Mouse (Mus musculus) adrenal gland, postnatal 36 days (tissue): Measurements from ENCODE around the gene Zfp512b. TPM values are rescaled to one million over a fixed set of nuclear protein-coding genes. Genes with fewer than 3 reads are reported as not detected.

Source experiments
- DNase-seq, 2 experiments: peaks; one replicate each; pipeline ENCODE4 v3.0.0; 2021; ENCODE audit warnings: mixed read lengths in 1 of 2
- long read RNA-seq, 2 experiments: library from polyadenylated mRNA; stranded (forward); transcript quantifications; one replicate each; pipeline ENCODE4 v2.0.0; 2021; ENCODE audit warnings: borderline sequencing depth in 2 of 2
- total RNA-seq, 2 experiments: library from RNA; stranded (reverse); gene quantifications; 2 replicates each; pipeline ENCODE4 v1.2.3; 2021

Zfp512b gene
- 10 to 100 TPM; 43.1 to 61.3 TPM for total RNA-seq
- long read RNA-seq, experiment 1, partial matches to known transcripts, result 1 of 4 reads
- long read RNA-seq, experiment 1, other reads (novel, unspliced or antisense), result 3 of 4 reads
- long read RNA-seq, experiment 2, partial matches to known transcripts, result 1 of 3 reads
- long read RNA-seq, experiment 2, other reads (novel, unspliced or antisense), result 2 of 3 reads

DNA sequence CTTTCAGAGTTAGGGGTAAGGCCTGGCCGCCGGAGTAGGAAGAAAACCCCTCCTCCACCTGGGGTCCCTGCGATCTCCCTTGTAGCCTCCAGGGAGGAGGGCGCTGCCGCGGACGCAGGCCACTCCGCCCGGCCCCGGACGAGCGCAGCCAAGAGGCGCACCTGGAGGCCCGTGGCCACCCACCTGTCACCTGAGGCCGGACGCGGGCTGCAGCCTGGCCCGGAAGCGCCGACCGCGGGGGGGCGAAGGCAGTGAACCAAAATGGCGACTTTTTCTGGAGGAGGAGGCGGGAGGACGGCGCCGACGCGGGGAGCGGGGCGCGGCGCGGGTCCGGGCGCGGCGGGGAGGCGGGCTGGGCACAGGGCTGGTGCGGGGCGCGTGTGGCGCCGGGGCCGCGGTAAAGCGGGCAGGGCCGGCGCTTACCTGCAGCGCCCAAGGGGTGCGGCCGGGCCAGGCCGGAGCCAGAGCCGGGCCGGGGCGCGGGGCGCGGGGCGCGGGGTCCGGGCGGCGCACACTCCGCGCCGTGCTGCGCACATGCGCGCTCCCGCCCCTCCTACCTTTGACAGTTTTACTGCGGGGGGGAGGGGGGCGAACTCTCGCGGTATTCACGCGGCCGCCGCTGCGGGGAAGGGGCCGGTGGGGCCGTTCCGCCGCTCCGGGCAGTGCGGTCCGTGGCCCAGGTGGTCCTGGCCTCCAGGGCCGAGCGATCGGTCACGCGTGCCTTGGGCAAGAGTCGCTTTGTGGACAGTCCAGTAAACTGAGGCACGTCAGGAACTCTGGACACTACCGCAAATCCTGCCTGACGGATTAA is at the start of gene Zfp512b:
Gene Zfp512b, minus strand, starts transcription at position 573 of the 811 bp plus-strand sequence.
- DNase-seq, result peak; percentile 74 to 86

DNA sequence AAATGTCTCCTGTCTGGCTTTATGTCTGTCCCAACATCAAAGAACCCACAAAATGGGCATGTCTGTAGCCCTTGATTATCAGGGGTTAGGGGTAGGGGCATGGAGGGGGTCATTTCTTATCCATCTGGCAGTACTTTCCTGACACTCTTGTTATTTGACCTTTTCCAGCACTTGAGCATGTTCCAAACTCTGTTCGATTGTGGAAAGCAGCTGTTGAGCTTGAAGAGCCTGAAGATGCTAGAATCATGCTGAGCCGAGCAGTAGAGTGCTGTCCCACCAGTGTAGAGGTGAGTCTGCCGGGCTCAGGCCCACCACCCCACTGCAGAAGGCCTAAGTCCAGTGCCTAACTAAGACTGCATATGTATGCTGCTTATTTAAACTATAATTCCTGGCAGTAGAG is 43.3 kb upstream of the Zfp512b start:
- no peak for DNase-seq

DNA sequence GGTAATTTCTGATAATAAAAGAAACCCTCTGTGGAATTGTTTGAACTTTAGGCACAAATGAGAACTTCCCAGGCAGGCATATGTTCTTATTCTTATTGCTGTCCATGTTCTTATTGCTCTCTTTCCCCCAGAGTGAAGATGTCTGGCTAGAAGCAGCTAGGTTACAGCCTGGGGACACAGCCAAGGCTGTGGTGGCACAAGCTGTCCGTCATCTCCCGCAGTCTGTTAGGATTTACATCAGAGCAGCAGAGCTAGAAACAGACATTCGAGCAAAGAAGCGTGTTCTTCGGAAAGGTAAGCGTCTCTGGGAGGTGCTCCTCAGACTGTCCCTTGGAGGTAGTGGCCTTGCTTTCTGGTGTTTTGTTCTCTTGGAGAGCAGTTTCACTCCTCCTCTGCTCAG is 40.0 kb upstream of the Zfp512b start:
- no peak for DNase-seq

DNA sequence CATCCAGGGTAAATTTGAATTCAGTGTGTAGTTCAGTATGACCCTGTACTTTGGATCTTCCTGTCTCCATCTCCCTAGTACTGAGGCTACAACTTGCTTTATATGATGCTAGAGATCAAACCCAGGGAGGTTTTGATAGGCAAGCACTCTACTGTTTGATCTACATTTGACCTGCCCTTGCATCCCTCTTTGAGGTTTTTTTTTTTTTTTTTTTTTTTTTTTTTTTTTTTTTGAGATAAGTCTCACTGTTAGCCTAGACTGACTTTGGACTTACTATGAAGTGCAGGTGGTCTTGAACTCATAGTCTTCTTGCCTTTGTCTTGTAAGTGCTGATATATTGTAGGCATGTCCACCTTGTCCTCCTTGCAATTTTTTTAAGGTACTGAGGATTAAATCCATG is 35.9 kb upstream of the Zfp512b start:
- no peak for DNase-seq

DNA sequence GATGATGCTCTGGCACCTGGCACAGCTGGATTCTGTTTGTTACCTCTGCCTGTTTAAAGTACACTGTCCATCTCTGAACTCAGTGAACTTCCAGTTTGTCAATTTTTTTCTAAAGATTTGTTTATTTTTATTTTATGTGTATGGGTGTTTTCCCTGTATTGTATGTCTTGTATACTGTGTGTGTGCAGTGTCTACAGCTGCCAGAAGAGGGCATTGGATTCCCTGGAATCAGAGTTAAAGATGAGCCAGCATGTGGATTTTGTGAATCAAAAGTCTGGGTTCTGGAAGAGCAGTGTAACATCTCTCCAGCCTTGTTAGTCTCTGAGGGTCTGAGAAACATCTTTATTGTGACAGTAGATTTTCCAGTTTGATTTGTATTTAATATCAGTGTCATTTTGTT is 30.8 kb upstream of the Zfp512b start:
- peak in 1 of 2 experiments; percentile 48 for DNase-seq

DNA sequence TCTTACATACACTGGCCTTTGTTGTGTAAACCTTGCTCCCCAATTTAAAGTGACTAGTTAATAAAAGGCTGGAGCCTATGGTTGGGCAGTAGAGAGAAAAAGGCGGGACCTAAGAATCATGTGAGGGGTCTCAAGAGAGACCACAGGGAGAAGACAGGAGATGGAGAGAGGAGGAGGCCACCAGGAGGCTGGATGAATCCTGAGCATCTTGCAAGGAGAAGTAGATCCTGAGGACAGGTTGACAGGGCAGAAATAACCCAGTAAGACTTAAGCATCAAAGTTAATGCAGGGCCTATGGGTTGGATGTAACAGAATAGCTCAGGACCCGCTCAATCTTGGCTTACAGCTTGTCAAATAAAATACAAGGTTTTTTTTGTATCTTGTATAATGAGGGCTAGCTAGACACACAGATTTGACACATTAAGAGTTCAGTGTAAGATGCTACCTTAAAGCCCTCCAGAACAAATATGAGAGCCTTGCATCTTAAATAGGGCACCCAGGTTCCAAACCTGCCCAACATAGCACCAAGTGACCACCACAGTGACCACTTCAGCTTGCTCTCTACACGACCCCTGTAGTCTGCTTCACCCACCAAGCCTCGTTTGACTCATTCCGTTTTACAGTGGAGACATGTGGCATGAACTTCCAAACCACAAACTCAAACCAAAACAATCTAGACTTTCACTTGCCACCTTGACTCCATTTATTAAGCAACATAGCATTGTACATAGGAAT is 26.3 kb upstream of the Zfp512b start:
- DNase-seq, result no peak

DNA sequence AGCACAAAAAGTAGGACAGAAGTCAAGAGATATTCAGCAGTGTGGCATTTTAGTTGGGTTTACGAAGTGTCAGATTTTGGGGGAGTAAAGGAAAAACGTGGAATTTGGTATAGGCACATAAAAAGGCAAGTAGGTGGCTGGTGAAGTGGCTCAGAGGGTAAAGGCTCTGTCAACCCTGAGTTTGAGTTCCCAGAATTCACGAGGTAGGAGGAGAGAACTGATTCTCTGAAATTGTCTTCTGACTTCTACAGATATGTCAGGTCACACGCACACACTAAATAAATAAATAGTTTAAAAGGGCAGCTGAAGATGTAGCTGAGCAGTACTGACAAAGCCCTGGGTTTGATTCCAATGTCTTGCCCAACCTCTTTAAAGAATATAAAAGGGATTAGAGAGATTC is 9.8 kb upstream of the Zfp512b start:
- no peak for DNase-seq

DNA sequence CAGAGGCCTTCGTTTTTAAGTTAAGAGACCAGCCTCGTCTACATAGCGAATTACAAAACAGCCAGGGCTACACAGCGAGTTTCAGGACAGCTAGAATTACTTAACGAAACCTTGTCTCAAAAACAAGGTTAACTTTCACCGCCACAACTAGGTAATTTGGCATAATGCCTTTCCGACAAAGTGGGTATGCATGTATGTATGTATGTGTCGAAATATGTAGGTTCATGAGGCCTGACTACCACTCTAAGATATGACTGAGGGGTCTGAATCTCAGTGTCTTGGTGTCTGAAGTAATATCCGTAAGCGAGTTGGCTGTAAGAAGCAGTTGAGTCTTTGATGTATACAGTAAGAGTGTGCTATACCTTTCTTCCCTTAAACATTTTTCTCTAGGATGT is 9.1 kb upstream of the Zfp512b start:
- DNase-seq, result no peak

DNA sequence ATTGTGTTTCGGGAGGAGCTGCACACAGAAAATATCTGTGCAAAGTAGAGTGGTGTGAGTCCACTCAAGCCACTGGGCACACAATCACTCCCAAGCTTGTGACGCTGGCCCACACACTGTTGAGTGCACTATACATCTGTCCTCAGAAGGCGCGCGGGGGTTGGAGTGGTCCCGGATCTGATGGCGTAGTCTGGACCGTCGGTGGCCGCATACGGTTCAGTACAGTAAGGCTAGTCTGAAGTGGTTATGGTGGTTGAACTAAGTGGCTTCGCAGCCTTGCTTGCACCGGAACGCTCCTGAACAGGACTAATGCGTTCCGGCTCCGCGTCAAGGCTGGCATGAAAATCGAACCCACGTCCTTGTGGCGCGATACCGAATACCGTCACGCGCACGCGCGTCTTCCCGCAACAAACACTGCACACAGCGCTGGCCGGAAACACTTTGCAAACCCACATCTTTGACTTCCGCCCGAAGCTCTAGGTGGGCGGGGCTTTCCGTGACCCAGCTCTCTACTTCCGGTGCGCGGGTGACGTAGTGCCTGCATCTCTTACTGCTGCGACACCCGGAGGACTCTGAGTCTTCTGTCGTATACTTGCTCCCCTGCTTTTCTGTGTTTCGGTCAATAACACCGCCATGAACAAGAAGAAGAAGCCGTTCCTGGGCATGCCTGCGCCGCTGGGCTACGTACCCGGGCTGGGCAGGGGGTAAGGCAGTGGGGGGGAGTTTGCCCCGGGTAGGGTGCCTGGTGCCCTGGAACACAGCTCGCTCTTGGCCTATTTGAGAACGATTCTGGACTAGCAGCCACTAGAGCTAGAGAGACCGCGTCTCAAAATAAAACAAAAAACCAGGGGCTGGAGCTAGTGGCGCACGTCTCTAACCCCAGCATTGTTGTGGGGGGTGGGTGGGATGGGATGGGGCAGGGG is 8.5 kb upstream of the Zfp512b start:
- DNase-seq, result peak; percentile 97 to 98

DNA sequence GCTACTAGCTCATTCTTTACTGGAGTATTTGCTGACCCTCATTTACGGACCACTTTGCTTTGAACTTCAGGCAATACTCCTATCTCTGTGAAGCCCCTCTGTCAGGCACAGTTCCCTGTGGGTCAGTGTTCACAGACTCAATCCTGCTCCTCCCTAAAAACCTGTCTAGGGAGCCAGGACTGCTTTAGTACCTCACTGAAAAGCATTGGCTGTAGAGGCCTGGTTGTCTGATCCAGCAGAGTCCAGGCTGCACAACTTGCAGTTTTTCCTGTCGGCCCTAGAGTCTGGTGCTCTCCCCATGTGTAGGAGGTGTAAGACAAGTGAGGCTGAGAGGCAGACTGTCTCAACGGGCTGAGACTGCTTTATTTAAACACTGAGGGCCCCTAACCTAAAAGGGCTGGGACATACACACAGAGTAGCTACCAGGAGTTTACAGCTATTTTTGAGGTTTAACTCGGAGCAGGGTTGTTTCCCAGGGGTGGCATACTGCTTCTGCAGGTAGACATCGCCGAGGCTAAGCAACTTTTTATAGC is 7.7 kb upstream of the Zfp512b start:
- no peak for DNase-seq

DNA sequence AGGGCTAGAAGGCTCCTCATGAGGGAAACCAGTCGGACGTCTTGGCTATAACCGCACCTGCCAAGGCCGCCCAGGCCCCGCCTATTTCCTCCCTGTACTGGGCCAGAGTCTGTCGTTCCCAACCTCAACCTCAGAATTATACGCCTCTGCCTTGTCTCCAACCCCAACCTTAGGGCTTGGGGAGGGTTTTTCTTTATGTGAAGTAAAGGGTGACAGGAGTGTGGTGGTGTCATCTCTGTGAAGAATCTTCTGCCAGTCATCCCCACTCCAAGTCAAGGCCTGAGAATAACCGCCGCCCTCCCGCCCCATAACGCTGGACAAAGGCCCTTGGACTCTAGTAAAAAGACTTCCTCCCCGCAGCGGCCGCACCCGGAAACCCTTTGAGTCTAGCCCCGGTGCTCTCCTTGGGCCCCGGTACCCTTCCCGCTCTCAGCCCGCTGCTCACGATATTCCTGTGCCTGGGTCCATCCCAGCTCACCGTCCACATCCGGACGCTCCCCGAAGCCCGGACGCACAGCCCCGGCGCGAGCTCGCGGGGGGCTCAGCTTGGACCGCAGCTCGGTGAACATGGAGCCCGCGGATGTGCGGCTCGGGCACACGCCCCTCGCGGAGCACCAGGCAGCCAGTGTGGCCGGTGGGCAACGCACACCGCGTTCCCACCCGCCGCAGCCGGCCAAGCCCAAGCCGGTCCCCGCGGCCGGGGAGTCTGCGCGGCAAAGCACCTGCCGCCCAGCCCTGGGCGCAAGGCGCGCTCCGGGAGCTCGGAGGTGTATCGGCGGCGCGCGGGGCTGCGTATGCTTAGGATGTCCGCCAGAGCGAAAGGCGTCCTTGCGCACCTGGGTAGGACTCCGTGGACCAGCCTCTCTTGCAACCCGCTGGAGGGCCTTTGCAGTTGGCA is 6.1 kb upstream of the Zfp512b start, which contains the start of gene Samd10:
Gene Samd10, minus strand, starts transcription at position 759 of the 898 bp plus-strand sequence.
- peak; percentile 63 to 79 for DNase-seq

DNA sequence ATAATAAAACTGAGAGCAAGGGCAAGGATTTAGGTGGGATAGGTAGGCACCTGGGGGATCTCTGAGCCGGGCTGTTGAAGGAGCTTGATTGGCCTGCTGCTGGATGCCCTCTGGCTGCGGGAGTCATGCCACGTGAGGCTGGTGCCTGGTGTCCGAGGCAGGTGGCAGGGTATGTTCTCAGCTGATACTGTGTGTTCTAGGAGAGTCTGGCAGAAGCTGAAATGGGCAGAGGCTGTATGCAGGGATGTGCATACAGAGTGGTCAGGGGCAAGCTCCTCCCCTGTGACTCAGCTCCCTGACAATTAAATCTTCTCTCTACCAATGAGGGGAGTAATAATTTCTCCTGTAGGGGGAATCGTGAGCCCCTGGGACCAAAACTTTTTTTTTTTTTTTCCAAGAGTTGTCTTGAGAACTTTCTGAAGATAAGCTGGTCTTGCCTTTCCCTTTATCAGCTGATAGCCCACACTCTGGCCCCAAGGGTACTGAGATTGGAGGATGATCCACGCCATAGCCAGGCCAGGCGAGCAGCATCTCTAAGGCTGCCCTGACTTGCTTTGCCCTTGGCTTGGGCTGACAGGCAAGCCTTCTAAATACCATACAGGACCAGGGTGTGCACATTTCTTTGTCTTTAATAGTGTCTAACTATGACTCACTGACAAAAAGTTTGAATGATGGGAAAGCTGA is 4.9 kb upstream of the Zfp512b start:
- DNase-seq, result peak; percentile 48 to 68

DNA sequence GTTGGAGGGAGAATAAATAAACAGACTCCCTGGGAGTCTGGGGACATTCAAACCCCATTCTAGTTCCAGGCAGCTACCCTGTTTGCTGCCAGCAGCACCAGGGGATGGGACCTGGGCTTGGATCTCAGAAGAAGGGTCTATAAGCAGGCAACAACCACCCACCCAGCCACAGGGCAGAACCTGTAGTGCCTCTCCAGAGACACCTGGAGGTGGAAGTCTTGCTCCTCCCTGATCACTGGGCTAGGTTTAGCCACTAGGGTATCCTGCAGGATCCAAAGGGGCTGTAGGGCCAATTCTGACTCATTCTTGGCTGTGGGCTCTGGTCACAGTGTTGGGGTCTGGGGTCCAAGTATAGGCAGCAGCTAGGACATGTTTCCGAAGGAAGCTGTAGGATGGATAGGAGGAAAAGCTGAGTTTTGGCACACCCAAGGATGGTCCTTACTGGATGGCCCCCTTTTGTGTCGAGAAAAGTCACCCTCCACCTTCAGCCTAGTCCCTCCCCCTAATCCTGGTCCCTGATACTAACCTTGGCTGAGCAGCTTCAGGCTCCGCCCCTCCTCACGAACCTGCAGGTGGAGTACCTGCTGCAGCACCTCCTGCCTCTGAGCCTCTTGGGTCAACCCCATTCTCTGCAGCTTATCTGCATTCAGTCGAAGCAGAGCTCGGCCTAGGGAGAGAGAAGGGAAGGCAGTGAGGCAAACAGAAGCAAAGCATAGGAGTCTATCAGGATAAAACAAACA is 3.8 kb upstream of the Zfp512b start:
- no peak for DNase-seq

DNA sequence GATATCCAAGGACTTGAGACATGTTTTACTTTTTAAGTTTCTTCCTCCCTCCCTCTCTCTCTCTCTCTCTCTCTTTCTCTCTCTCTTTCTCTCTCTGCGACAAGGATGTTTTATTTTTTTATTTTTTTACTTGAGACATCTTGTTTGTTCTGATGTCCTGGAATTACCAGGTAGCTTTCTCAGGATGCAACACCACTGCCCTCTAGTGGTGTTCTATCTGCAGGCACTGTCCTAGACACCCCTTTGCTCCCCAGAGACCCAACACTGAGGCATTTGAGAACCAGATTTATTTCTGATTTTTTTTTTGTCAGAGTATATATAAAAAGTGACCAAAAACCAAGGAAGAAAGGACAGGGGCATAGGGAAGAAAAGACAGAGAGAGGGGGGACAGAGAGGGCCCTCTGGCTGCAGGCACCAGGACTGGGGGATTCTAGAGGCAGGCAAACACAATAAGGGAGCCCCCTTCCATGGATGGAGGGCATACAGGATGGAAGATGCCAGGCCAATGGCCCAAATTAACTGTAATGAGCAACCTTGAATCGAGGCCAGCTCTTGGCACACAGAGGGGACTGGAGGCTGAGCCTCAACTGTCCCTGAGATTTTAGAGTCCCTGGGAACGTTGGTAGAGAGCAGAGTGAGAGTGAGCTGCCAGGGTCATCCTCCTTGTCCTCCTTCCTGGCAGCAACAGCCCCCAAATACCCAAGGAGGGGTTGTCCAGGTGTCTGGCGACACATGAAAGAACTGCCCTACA is 2.5 kb upstream of the Zfp512b start:
- DNase-seq, result peak; percentile 83 to 87

DNA sequence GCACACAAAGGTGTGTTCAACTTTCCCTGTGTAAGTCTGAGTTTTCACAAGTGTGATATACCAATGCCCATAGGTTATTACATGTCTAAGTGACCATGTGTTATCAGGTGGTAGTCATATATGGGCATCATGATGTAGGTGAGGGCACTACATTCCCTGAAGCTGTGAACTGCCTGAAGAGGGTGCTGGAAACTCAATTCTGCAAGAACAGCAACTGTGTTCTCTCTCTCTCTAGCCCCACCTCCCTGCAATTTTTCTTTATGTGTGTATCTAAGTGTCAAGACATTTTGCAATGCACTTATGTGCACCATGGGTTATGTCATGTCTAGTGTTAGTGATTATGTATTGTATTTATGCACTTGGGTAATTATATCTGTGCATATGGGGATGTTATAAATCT is 1.3 kb upstream of the Zfp512b start:
- DNase-seq, result no peak

DNA sequence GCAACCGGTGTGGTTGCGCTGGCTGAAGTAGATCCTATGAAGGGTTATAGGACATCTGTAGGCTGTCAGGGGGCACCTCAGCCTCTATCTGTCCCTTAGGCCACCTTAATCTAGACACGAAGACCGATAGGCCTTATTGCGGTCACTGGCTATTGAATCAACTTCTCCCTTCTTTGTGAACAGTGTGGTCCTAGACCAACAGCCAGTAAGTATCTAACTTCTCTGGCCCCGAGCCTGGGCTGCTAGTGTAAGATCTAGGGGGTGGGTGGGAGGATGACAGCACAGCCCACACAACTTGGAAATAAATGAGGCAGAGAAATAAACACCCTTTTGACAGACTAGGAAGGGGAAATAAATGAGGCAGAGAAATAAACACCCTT is 429 bp upstream of the Zfp512b start:
- DNase-seq, result no peak

DNA sequence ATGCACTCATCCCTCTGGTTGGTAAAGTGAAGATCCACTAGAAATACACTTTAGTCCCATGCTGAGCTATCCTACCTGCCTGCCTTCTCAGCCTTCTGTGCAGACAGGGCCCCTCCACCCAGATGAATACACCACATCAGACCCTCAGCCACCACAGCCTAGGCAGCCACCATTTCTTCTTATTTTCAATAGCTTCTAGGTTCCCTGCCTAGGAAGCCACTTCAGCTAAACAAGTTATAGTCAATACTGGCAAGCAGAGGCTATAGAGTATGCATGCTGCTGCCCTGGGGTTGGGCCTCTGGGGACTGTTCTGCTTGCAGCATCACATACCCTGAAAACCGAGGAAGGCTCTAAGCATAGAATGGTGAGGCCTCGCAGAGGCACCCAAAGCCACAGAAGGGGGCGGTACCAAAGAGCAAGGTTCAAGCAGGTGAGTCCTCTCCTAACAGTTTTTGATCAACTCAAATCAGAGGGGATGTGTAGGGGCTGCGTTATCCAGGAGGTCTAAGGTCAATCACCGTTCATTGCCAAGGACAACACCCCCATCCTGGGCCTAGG is 996 bp downstream of the Zfp512b start, which contains the start of gene Prpf6:
Gene Prpf6, plus strand, starts transcription at position 341 of the 558 bp plus-strand sequence.
- DNase-seq, result no peak

DNA sequence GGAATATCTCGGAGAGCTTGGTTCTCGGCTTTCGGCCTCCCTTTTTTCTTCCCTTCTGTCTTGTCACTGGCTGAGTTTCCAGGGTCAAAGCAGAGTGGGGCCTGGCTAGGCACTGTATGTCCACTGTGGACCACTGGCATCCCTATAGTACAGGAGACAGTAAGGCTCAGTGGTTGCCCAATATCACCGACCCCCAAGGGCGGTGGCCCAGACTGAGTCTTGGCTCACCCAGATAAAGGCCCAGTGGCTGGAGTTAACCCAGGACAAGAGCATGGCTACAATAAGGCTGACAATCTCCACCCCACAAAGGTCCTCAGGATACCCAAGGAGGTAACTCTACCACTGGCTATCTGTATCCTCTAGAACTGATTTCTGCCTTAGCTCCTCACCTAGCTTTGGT is 2.1 kb downstream of the Zfp512b start:
- DNase-seq, result no peak
